Mouse (Mus musculus): Measurements from ENCODE around the gene Artn.
A peak's percentile ranks its signal among the peaks of the same experiment; 100 is the strongest.

Artn gene

DNA sequence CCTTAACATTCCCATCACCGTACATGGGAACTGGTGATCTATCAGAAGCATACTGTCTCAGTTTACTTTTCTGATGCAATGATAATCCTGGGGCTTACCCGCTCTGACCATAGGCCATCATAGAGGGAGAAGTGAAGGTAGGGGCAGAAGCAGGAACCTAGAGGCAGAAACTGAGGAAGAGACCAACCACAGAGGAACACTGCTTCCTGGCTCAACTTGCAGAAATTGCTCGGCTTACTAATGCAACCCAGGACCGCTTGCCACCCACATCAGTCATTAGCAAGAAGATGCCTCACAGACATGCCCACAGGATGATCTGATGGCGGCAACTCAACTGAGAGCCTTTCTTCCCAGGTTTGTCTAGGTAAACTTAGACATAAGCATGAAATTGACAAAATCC is 10.8 kb downstream of the Artn start:
- DNase-seq (ENCODE audit: low spot score), result no peak

DNA sequence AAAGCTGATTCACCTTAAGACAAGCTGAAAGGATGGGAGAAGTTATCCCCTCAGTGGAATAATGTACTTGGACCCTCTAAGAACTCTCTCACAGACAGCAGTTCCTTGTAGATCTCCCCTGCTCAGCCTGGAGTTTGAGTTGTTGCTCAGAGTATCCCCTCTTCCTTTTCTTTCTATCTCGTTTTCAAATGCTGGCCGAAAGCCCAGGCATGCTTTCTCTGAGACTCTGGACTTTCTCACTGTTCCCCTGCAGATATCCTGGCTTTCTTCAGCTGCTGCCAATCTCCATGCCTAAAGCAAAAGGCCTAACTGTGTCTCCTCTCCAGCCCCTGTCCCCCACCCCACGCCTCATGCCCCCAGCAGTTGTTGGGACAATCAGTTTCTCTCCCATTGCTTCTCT is 11.3 kb downstream of the Artn start:
- no peak for DNase-seq (ENCODE audit: low spot score)

DNA sequence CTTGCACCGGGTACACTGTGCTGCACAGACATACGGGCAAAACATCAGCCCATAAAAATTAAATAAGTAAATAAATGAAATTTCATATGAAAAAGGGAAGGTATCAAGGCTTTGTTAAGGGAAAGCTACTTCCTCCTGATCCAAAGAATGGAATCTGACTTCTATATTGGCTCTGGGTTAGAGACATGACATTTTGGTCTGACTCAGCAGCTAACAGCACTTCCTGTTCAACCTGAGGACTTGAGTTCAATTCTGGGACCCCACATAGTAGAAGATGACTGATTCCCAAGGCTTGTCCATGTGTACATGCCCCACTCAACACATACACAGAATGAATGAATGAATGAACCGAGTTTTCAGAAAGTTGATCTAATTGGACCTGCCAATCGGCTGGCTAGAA is 11.7 kb downstream of the Artn start:
- no peak for DNase-seq (ENCODE audit: low spot score)

DNA sequence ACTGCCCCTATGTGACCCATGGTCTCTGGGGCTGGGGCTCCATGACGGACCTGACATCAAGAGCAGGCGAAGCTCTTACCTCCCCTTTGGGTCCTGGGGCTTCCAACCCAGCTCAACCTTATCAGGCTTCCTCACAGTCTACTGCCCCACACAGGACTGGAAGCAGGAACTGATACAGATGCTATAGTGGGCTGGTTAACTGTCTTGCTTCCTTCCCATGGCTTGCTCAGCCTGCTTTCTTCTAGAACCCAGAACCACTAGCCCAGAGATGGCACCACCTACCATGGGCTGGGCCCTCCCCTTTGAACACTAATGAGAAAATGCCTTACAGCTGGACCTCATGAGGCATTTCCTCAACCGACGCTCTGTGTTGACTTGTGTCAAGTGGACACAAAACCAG is 12.2 kb downstream of the Artn start:
- no peak for DNase-seq (ENCODE audit: low spot score)

DNA sequence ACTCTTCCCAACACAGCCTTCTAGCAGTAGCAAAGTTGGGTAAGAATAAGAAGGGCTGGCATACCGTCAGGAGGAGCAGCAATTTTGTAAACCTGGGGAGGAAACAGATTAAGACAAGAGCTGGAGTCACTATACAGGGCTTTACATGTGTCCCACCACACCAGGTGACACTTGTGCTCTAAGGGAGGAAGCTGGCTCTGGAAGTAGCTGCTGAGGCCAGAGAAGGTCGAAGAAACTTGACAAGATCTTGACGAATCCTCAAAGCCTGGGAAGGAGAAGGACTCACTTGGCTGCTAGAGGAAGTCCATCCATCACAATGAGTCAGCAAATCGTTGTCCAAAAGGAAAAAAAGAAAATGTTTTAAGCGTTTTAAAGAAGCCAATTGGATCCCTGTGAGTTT is 13.2 kb downstream of the Artn start:
- DNase-seq (ENCODE audit: low spot score), result no peak

DNA sequence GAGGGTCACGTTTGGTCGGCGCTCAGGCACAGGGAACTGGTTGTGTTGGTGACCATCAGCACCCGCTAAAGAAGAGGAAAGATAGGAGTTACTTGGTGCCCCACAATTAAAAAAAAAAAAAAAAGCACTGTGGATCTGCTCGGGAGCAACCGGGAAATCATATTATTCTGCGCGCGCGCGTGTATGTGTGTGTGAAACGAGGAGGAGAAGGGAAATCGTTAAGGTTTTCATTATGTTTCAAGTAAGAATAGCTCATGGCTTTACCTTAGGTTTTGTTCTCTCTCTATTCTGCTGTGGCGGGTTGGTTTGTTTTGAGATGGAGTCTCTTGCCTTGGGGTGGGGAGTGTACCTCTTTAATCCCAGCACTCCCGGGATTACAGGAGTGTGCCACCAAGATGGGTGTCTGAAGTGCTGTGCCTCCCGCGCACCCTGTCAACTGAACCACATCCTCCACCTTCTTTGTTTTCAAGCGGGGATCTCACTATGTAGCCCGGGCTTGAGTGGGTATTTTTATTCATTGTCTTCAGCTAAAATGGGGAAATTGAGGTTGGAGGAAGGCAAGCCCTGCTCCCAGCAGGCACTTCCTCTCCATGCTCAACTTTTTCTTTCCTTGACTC is 14.0 kb downstream of the Artn start:
- DNase-seq (ENCODE audit: low spot score), result no peak

DNA sequence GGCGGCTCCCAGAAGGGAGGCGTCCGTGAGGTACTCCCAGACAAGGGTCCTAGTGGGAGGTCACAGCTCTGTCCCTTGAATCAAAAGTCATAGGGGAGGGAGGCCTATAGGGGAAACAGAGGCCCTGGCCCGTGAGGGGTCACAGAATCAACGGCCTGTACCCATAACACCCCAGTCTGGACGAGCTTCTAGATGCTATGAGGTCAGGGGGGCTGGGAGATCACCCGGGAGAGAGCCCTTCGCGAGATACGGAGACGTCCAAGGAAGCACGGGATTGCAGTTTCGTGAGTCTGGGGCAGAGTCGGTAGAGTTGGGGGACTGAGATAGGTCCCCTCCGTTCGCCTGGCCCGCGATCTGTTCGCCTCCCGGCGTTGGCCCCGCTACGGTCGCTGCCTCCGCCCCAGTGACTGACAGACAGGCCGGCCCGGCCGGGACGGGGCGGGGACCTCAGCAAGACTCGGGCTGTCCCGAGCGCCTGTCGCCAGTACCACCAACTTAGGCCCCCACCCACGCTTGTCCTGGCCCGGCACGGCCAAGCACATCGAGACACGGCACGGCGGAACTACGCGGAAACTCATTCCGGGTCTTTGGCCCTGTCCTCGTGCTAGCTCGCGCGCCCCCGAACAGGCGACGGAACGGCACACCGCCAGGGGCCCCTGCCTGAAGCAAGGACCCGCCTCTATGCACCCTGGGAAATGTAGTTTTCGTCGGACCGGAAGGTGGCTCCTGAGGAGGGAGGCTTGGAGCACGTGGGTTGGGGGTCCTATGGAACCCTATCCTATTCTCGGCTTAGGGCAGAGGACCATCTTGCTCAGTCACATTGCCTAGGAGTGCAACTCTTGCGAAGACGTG is 14.7 kb downstream of the Artn start, which contains the start of gene Ipo13:
TSS of gene Ipo13 (minus strand) at position 409 of the 852 bp plus-strand sequence.
- peak; percentile 89 for DNase-seq (ENCODE audit: low spot score)

DNA sequence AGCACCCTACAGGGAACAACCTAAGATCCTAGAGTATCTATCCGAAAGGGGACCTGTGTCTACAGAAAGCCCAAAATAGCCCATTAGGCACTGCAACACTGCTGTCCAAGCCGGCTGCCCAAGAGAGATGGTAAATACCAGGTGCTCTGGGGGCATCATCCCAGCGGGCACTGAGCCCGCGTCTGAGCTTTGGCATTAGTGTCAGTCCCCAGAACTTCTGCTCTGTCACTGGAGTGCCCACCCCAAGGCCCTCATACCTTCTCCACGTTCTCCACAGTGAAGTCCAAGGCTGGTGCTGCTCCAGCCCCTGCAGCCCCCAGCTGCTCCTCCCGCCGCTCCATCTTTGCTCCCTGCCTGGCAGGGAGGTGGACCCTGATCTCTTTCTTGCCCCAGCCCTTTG is 15.5 kb downstream of the Artn start:
- no peak for DNase-seq (ENCODE audit: low spot score)

DNA sequence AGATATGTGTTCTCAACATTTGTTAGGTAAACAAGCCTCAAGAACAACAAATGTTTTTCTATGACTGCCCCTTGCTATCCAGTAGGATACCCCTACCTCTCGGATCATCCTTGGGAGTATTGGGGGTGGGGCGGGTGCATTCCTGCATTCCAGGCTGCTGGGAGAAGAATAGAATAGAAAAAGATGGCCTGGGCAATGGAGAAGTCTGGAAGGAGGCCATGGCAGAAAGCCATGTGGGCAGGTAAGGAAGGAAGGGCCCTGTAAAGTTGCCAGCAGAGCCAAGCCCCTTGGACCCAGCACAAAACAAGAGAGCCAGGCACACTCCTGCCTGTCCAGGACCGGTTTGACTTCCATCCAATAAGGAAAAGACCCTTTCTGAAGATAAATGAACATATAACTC is 16.1 kb downstream of the Artn start:
- DNase-seq (ENCODE audit: low spot score), result peak; percentile 34

DNA sequence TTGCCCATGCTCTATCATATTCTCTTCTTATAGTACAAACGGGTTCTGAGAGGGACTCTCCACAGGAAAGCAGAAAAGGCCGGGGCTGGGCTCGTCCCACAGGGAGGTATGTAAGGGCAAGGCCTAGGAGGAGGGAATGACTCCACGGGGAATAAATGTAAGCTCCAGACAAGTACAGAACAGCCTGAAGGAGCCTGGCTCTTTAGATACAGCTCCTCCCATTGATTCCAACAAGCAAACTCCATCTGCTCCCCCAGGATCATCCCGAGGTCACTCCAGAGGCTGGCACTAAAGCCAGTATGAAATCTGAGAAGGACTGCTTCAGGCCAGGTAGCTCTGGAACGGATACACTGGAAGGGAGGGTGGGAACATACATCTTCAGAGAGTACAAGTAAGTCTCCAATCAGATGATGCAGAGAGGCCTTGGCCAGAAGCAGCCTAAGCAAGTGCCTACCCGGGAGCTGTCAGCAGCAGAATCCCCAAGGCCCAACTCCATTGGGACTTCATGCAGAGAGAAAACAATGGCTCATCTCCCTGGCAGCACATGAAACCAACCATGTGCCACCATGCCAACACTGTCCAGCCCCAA is 16.8 kb downstream of the Artn start:
- DNase-seq (ENCODE audit: low spot score), result no peak

DNA sequence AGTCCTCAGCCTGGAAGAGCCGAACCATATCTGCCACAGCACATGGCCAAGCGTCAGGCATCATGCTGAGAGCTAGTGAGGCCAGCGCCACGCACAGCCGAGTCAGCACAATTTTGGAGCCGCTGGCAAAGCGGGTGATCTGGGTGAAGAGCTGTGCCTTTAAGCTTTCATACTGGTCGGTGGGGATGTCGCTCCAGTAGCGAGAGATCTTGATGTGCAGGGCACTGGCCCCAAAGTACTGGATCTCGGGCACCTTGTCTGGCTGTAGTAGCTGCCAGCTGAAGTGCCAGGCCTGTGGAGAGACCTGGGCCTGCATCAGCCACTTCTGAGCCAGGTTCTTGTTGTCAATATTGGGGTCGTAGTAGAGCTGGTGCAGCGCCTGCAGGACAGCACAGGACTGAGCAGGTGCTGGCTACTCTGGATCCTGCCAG is 17.4 kb downstream of the Artn start:
- DNase-seq (ENCODE audit: low spot score), result no peak

DNA sequence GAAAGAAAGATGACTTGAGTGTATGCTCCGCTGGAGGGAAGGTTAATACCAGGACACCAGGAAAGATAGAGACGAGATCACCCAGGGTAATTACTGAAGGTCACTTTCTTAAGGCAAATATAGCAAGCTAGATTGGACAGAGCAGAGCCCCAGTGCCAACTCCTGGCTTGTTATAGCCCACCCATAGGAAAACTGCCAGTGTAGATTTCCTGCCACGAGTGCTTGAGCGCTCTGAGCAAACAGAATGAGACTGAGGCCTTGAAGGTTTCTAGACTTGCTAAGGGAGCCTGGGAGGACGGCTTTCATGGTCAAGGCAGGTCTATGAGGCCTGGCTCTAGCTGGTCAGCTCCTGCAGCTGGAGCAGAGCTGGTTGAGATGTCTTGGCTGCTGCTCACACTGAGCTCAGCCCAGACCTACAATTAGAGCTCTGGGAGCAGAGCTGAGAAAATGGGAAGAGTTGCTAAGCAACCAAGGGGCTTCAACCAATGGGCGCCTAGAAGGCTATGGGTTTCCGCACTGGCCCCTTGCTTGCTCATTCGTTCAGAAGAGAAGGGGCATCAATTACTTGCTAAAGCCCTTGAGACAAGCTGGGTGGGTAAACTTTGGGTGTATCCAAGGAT is 20.6 kb downstream of the Artn start:
- no peak for DNase-seq (ENCODE audit: low spot score)

DNA sequence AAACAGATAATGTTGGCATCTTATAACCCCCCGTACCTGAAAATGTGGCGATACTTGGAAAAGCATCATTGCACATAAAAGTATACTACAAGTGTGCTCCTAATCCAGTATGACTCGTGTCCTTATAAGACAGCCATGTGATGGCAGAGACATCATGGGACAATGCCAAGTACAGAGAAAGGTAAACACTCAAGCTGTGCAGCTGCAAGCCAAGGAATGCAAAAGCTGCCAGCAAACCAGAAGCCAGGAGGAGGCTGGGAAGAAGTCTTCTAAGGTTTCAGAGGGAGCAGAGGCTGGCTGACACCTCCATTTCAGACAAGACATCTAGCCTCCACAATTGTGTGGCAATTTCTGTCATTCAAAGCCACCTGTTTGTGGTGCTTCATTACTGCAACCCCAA is 23.4 kb downstream of the Artn start:
- no peak for DNase-seq (ENCODE audit: low spot score)

DNA sequence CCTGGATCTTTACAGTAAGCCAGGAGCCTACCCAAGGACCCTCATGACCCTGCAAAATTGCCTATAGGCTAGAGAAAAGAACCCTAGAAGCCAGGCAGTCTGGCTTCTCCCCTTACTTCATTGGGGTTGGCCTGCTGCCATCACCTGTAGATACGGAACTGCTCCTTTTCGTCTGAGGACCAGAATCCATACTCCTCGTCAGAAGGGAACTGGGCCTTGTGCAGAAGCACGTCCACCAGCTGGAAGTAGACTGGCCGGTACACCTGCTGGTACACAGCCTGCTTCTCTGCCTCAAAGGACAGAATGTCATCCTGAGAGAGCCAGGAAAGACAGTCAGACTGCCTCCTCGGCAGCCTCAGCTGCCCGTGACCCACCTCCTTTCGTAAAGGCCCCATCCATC is 24.8 kb downstream of the Artn start:
- DNase-seq (ENCODE audit: low spot score), result no peak

DNA sequence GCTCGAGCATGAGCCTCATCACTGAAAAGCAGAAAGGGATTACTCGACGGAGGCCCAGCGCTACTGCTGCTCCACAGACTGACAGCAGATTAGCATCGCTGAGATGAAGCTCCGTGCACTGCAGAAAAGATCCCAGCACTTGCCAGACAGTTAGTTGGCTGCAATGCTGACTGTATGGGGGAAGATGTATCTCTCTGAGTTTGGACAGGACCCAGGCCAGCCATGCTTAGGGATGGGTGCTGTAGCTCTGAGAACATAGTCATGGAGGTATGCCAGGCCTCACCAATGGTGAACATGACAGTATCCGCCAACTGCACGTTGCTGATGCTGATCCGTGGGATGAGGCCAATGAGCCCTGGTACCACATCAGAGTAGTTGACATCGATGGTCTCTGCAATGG is 25.5 kb downstream of the Artn start:
- DNase-seq (ENCODE audit: low spot score), result no peak

DNA sequence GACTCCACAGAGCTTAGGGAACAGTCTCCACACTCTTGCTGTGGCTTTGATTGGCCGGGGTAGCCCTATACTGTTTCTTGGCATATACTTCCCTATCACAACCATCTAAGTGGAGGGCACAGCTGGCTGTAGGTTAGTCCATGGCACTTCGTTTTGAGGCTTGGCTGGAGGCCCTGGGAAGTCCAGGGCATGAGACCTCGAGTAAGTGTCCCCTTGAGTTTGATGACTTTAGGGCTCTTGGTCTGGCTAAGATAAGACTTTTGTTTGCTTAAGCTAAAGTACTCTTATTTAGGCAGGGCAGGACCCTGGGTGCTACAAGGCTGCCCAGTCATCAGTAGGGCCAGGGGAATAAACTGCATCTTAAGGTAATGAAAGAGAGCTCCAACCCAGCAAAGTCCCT is 31.5 kb downstream of the Artn start:
- no peak for DNase-seq (ENCODE audit: low spot score)

DNA sequence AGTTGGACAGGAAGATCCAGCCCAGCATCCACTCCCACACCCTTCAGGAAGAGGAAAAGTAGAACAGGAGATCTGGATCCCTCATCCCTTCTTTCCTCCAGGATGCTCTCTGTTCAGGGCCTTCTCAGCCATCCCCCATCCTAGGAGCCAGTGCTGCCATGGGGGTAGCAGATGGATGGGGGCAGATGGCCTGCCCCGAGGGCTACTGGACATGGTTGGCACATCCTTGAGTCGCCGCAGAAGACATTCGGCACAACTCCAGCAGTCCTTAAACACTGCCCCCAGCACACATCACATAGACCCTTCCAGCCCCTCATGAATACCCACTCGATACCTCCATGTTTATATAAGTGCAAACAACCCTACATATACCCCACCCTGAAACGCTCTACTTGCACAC is 33.5 kb downstream of the Artn start:
- no peak for DNase-seq (ENCODE audit: low spot score)

DNA sequence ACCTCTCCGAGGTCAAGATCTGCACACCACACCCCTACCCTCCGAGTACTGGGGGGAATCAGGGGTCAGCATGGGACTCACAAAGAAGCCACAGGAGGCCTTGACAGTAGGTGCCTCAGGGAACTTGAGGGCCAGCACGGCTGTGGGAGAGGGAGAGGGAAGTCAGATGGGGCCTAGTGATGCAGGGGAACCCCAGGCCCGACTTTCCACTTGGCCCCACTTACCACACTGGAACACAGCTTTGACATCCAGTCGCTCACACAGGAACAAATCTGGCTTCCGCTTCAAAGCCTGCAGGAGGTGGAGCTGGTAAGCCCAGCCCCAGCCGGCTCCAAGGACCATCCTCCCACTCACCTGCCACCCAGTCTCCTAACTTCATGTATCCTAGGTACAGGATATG is 34.2 kb downstream of the Artn start:
- no peak for DNase-seq (ENCODE audit: low spot score)

DNA sequence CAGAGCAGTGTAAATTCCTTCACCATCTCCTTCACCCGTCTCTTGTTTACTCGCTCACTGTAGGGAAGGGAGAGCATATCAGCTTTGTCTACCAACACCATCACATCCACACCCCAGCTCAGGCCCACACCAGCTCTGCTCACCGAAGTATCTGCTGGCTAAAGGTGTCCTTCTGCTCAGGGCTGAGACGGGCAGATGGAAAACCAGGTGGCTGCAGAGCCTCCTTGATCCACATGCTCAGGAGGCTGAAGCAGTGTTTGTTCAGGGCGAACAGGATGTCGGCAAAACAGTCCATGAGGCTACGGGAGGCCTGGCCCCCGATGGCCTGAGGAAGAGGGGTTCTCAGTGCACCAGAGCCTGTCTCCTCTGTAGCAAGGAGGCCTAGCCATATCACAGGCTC is 35.0 kb downstream of the Artn start:
- DNase-seq (ENCODE audit: low spot score), result no peak

DNA sequence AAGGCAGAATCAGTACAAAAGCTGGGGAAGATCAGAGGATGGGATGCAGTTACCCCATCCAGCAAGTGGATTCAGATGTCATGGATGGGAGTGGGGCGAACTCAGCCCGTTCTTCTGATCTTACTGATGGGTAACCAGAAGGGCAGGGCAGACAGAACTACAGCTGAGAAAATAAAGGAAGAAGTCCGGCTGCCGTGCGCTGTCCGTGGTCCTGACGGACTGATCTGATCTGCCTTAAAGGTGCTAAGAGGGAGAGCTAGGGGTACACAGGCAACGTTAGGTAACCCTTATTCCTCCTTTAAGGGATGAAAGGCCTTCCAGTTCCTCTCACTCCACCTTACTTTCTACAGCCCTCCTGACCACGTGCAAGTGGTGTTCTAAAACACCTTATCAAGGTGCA is 36.2 kb downstream of the Artn start:
- DNase-seq (ENCODE audit: low spot score), result peak; percentile 68

DNA sequence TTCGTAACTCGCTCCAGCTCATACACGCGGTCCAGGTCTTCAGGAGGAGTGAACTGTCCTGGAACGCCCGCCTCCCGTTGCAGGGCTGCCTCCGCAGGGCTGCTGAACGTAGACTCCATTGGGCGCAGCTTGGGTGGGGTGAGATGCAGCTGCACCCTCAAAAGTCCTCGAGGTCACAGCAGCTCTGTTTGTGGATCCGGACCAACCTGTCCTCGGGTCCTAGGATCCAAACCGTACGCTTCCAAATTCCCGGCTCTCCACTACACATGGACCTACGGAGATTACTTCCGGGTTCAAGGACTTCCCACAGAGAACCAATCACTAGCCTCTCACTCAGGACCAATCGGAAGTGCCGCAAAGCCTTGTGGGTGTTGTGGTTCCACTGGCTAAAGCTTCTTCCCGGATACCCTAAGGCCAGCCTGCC is 37.8 kb downstream of the Artn start, which contains the start of gene Dph2:
TSS of gene Dph2 (minus strand) at position 295 of the 424 bp plus-strand sequence.
- peak; percentile 67 for DNase-seq (ENCODE audit: low spot score)

DNA sequence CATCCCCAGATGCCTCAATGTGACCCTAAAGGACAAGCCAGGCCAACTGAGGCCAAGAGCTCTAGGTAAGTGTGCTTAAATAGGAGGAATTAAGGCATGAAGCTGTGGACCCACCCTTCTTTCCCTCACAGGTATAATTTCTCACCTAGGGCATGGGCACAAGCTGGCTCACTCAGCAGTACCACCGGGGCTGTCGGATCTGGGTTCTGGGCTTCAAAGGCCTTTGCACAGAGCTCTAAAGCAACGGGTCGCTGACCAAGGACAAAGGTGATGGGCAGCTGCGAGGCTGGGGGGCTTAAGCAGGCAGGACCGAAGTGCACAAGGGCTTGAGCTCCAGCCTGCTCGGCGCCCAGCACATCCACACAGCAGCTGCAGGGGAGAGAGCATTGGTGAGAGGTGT is 38.8 kb downstream of the Artn start:
- DNase-seq (ENCODE audit: low spot score), result no peak

DNA sequence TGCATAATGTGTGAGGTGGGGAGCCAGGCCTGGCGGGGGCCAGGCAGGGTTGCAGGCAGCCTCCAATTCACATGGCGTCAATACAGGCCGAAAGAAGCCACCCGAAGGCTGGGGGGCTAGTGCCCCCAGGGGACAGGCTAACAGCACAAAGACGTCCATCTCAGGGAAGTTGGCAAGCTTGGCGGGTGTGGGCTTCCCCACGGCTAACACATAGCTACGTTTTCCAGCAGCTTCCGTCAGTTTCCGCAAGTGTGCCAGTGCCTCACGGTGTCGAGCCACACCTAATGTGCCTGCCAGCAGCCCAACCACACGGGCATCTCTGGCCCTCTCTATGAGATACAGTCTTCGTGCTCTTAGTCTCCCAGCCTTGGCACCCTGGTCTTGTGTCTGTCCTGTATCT is 39.5 kb downstream of the Artn start:
- no peak for DNase-seq (ENCODE audit: low spot score)

Data from ovary, postnatal 36 days (tissue).